Mouse (Mus musculus) CD4-positive helper T cell, adult 2 months (primary cell): Measurements from ENCODE around the gene Il1f5.

ENCODE experiments used
- DNase-seq: peaks from one replicate; pipeline ENCODE4 v3.0.0-alpha.2; 2012; ENCODE audit warnings: low read depth, missing footprints, low spot score

Il1f5 gene

GRCm38 (mm10) chr2:24276654-24277053 lies at the start of gene Il1f5:
Gene Il1f5, plus strand, starts transcription at chr2:24276954.
- DNase-seq: no peak

- DNase-seq: no peak
Observed at GRCm38 (mm10) chr2:24227191-24227590, 49.6 kb upstream of the Il1f5 start.

- DNase-seq: no peak
Observed at GRCm38 (mm10) chr2:24267503-24267902, 9.3 kb upstream of the Il1f5 start.

GRCm38 (mm10) chr2:24273619-24274018 lies 3.1 kb upstream of the Il1f5 start:
- DNase-seq: no peak

GRCm38 (mm10) chr2:24275146-24275545 lies 1.6 kb upstream of the Il1f5 start:
- DNase-seq: no peak

- no peak for DNase-seq
Observed at GRCm38 (mm10) chr2:24290896-24291295, 14.1 kb downstream of the Il1f5 start, which contains the start of gene Il1f10. Gene Il1f10, plus strand, starts transcription at chr2:24291196.

GRCm38 (mm10) chr2:24294616-24295015 lies 17.9 kb downstream of the Il1f5 start:
- no peak for DNase-seq

GRCm38 (mm10) chr2:24296837-24297236 lies 20.1 kb downstream of the Il1f5 start:
- peak; percentile 46 for DNase-seq

GRCm38 (mm10) chr2:24311302-24312001 lies 34.7 kb downstream of the Il1f5 start:
- peak; percentile 8 for DNase-seq

- no peak for DNase-seq
Observed at GRCm38 (mm10) chr2:24316919-24317318, 40.2 kb downstream of the Il1f5 start.

- DNase-seq: no peak
Observed at GRCm38 (mm10) chr2:24317919-24318598, 41.3 kb downstream of the Il1f5 start.
